Mouse (Mus musculus) ZHBTc4 (cell line): ENCODE data around the gene Lef1.

ENCODE experiments used
- DNase-seq: peaks from one replicate; pipeline ENCODE4 v3.0.0-alpha.2; 2011; ENCODE audit warnings: low read depth, low spot score

Gene Lef1

DNA sequence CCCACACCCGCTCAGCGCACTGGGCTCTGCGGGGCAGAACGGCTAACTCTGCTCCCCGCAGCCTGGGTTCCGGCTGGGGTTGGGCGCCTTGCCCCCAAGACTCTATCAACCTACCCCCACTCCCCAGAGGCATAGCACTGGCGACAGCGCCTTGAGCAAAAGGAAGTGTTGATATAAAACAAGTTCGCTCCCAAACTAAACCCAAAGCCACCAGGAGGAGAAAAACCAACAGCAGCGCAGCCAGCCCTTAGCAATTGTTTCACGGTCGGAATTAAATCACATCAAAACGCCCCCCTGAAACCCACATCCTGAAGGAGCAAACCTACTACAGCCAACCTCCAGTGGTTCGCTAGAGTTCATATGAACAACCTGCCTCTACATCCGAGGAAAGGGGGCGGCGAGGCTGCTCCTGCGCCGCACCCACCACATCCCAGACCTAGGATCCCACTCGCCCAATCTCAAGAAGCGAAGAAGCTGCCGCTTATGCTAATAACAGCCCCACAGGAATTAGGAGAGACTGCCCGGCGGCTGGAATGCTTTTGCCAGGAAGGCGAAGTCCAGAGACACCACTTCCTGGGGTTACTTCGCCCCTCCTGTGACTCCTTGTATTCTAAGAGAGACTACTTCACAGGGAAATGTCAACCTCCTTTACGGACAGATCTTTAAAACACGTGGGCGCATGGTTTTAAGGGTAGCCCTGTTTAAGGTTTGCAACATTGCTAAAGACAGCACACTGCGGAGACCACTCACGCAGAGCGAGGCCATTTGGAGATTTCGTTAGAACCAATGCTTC lies 2.8 kb upstream of the Lef1 start:
- DNase-seq, result peak; percentile 61

DNA sequence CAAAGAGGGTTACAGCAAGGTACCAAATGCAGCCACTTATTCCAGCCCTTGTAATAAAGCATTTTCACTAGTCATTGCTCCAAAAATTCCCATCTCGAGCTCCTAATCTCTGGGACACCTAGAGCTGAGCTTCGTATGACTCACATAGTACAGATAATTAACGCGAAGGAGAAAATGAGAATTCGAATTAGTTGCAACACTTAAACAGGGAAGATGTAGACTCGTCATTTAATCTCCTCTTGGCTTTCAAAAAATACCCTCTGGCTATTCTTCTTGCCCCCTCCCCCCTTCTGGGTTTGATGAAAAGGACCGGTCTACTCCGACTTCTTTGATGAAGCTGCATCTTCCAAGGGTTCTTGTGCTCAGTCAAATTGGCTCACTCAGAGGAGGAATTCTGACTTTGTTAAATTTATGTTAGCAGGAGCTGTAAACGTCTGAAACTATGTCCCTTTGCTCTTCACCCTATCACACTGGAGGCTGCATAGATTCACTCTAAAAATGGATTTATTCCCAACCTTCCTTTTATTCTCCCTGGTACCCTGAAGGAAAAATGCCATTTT lies 2.1 kb upstream of the Lef1 start:
- DNase-seq, result no peak

DNA sequence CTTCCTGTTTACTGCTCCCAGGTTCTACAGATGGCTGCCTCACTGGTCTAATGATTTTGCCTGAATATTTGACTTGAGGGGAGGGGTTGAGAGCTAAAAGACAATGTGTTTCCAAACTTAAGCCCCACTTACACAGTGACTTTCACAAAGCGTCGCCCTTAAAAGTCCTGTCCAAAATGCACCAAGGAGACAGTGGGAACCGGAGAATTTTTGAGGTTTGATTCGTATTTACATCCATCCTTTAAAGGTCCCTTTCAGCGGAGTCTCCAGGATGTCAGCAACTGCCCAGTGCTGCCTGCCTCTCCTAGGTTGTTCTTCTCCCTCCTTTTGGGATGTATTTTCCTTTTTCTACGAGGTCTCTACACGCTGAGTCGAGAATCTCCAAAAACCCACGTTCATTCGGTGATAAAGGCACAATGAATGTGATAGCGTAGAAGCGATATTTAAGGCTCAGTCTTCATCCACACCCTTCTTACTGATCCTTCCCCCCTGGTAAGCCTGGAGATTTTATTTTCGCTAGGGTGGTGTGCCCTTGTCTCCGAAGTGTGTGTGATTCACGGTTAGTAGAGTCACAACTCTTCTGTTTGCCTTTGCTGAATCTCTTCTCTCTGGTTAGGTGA lies 1.1 kb upstream of the Lef1 start:
- DNase-seq, result no peak

DNA sequence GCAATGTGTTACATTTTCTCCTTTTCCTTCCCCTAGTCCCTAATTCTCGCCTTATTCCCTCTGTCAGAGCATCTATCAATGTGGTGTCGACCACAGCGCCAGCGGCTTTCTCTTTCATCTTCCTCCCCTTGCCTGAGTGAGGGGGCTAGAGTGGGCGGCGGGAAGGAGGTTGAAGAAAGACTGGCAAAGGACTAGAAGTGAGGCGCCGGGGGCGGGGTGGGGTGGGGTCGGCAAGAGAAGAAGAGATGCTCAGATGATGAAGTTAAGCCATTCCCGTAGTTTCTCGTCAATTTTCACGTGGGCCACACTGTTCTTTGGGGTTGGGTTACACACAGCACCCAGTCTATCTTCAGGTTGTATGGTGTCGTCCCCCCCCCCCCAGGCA lies 593 bp upstream of the Lef1 start:
- no peak for DNase-seq

DNA sequence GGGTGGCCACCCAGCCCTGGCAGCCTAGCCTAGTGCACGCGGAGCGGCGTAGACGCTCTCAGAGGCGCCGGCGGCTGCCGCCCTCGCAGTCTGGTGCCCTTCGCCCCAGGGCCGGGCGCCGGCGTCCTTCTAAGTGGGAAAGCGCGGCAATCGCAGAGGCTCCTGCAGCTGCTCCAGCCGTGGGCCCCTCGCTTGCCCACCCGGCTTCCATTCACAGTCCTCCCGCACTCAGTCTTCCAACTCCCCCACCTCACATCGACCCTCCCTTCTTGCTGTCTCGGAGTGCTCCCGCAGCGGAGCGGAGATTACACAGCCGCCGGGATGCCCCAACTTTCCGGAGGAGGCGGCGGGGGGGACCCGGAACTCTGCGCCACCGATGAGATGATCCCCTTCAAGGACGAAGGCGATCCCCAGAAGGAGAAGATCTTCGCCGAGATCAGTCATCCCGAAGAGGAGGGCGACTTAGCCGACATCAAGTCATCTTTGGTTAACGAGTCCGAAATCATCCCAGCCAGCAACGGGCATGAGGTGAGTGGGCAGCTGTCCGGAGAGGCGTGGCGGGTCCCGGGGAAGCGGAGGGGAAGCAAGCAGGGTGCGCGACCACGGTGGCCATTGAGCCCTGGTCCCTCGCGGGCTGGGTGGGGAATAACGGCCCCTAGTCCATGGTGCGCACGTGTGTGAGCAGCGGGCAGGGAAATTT lies 1.0 kb downstream of the Lef1 start:
- peak; percentile 62 for DNase-seq

DNA sequence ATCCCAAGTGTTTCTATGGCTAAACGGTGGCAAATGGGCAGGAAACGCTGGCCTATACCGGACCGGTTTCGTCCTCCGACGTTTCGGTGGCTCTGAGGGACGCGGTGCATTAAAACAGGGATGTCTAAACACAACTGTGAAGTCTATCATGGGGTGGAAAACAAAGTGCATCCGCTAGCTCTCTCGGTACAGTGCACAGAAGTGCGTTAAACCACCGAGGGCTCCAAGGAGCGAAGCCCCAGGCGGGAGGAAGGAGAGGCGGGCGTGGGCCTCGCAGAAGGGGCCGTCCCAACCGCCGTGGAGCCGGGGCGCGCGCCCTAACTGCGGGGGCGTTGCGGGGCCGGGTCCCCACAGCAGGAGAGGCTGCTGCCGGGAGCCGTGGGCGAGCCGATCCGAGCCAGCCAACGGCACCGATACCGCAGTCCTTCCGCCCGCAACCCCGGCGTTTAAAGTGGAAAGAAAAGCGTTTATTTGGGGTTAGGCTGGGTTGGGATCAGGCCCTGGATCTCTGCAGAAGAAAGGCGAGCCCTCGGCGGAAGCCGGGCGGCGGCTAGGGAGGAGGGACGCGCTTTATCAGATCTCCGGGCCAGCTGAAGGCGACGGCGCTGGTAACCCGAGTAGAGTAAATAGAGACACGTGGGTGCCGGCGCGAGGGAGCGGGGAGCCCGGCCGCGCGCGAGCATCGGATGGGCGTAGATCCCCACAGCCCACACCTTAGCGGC lies 1.7 kb downstream of the Lef1 start:
- DNase-seq, result peak; percentile 84

DNA sequence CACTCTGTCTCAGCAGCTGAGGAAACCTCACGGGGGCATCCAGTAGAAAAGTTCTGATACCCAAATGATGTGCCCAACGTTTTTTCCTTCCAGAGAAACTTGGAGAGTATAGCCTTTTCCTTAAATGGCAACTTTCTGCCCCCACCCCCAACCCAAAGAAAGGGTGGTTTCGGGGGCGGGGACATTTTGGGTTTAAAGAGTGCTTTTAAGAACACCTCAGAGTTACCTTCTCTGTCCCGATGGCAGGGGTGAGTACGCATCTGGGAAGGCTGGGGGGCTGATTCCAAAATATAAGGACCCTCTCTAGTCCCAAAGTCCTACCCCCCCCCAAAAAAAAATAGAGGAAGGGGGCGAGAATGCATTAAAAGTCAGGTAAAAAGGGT lies 2.3 kb downstream of the Lef1 start:
- no peak for DNase-seq

DNA sequence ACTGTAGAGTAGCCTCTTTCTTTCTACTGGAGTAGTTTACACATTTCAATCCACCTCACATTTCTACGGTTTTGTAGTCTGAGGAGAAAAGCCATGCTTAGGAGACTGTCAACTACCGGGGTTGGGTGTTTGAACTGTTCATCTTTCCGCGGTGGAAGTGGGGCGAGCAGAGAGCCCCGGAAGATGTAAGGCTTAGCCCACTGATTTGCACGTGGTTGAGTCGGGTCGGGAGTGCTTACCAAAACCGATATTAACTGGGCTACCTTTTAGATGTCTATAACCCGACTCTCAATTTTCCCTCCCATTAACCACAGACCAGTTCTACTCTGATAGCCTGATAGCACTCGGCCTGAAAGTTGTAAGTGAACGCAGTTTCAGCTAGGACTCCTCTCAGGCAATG lies 2.8 kb downstream of the Lef1 start:
- DNase-seq, result no peak

DNA sequence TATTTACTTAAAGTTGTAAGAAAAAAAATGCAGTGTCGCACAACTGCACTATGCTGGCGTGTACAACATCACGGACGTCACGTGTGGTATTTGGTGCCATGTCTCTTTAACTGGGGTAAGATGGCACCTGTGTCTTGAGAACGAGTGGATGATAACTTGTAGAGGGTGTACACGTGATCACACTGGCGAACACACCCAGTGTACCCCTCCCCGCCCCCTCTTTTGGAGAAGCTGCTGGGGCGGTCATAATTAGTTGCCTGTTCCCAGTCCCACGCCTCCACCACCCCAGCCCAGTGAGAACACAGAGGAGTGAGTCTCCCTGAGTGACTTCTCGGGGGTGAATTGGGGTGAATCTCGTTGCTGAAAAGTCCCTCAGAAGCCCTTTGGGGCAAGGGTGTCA lies 5.8 kb downstream of the Lef1 start:
- DNase-seq, result no peak

DNA sequence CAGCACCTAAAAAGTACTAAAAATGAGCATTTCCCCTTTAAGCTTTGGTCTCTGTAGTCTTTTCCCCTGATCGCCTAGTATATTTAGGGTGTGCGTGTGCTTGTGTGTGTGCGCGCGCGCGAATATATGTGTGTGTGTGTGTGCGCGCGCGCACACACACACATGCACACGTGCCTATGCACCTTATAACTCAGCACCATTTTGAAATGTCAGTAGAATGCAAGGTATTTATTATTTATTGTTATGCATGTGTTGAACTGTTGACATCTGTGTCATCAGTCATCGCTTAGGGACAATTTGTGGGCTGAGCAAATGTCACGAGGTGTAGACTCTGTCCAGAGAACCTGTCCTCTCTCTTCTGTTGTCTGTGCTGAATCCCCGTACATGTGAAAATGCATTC lies 7.1 kb downstream of the Lef1 start:
- no peak for DNase-seq

DNA sequence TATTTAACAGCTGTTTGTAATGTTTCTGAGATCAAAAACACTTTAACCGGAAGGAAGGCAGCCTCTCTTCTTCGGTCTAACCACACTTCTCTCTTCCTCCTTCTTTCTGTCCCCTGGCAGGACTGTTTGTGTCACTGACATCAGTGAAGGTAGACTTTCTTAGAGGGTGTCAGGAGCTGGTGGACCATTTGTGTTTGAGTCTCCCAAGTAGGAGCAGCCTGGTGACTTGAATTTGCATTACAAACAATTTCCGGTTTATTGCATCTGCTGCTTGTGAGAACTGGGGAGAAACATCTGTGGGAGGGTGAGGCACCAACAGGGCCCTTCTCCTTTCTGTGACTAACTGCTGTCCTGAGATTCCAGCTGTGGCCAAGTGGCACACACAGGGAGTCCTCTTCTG lies 7.6 kb downstream of the Lef1 start:
- peak; percentile 43 for DNase-seq

DNA sequence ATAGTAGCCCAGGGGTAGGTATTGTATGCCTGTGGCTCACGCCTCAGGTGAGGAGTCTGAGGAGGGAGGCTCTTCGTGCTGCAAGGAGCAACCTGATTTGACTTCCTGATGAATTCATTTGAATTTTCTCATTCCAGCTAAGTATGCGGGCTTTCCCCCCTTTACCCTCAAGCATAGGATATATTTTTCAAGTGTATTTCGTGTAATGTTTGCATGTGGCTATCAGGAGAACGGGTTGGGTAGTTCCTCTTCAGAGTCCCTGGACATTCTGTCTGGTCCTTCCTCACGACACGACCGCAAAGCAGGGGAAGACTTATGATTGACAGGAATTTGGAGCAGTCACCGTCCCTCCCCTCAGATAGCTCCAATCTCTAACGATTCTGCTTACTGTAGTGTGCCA lies 9.2 kb downstream of the Lef1 start:
- no peak for DNase-seq

DNA sequence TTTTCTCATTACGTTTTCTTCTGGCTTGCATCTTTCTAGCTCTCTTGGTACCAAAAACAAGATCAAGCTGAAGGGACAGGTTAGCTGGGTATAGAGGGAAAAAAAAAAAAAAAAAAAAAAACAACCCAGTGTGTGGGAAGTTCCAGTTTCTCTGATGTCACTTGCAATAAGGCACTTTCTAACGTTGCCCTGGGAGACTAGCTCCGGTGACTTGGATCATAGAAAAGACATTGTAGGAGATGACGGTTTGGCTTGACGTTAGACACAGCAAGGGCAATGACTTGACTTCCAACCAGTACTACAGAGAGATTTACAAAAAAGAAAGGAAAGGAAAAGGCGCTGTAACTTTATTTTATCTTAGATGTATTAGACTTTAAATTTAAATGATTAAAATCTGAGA lies 13.2 kb downstream of the Lef1 start:
- DNase-seq, result no peak

DNA sequence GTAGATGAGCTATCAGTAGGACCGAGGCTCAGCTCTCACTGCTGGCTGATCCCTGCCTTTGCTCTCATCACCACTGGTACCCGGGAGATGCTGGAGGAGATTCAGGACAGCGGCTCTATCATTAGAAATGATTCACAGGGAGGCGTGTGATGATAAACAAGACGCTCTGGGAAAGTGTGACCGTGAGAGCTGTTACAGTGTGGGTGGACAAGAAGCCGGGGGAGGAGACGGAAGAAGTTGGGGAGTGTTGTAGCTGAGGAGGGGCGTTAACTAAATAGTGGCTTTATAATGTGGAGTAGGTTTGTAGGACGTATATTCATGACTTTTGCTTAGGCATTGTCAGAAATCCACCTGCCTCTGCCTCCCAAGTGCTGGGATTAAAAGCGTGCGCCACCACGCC lies 15.6 kb downstream of the Lef1 start:
- no peak for DNase-seq

DNA sequence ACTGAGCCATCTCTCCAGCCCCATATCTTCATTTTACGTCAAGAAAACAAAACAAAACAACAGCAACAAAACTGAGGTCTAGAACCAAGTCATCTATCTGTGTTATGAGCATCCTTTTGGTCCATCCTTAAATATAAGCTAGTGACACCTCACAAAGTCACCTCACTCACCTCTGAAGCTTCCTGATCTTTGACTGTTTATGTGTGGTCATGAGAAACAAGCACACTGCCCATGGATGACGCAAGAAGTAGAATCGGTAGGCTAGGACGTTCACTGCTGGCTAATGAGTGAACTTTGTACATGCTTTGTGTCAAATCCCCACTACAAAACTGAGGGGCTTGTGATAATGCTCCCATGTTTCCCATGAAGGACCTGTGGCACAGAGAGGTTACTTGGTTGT lies 16.2 kb downstream of the Lef1 start:
- no peak for DNase-seq

DNA sequence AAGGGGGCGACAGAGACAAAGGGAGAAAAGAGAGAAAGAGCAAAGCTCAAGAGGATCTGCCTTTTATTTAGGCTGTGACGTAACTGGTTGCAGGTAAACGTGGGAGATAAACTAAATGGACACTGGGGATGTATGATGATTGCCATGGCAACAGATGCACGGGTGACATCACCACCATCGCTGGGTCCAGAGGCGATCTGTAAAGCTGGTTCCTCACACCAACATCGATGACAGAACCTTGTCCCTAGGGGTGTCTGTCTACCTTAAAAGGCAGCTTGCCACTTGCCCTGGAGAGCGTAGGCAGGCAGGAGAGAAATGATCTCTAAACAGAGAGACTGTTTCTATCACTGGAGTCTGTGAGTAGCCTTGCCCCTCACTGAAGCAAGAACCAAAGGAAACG lies 23.7 kb downstream of the Lef1 start:
- DNase-seq, result no peak

DNA sequence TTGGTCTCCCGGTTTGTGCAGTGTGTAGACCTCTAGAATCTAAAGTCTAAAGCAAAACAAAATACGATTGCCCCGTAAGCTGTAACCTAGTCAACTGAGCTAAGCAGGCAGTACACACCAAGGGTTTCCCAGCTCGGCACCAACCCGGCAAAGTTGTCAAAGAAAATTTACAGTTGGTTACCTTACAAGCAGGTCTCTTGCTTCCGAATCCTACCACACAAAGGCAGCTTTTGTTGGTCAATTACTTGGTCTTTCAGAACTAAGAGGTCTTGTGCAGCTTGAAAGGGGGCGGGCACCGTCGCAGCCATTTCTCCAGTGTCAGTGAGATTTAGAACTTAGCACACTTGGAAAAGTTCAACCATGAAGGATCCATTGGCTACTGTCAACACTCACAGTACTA lies 25.2 kb downstream of the Lef1 start:
- DNase-seq, result no peak

DNA sequence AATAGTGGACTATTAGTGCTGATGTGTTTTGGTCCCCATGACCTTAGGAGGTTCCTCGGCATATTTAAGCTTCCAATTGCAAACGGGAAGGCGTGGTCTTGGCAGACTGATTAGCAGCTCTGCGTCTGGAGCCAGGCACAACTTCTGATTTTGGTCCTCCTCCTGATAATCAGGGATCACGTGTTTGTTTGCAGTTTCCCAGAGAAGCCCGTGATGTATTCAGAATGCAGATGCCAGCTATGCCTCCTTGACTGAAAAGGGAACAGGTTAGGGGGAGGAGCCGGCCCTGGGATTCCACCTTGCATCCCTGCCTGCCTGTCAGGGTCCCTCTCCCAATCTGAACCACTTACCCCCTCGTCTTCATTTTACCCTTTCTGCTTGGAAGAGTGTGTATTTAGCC lies 26.2 kb downstream of the Lef1 start:
- no peak for DNase-seq

DNA sequence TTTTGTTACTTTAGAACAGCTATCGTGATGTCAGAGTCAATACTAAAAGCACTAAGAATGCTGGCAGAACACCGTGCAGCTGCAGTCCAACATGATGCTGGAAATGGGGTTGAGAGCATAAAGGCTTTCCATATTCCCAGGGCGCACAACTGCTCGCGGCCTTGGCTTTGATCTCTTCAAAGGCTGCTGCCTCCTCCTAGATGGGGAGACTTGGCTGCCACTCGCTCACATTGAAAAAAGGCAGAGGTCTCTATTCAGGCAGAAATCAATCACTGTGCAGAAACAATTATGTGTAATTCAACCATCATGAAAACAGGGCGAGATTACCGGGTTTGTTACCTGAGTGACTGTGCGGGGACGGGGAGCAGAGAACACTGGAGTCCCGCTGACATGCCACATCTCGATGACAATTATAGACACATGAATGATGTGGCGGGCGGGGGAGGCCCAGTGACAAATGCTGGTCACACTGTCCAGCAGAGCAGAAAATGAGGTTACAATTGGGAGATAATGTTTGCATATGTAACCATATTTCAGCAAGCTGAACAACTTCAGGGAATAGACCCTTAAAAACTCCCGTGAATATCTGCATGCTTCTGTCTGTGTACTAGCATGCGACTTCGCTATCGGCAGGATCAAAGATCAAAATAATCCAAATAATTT lies 27.0 kb downstream of the Lef1 start:
- DNase-seq, result no peak

DNA sequence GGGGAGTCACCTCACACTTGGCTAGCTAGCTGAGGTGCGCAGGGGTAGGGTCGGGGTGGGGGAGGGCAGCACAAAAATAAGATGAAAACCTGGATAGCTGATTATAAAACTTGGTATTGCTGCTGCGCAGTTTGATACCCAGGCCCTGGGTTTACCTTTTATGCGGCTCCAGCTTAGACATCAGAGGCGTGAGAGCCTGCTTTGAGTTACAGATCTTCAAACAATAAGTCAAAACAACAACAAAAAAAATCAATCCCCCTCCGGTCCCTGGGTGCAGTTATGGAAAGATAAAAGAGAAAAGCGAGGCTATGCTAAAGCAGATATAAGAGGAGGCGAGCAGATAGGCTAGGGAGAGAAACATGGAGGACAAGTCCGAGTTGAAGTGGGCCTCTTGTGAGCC lies 28.0 kb downstream of the Lef1 start:
- no peak for DNase-seq

DNA sequence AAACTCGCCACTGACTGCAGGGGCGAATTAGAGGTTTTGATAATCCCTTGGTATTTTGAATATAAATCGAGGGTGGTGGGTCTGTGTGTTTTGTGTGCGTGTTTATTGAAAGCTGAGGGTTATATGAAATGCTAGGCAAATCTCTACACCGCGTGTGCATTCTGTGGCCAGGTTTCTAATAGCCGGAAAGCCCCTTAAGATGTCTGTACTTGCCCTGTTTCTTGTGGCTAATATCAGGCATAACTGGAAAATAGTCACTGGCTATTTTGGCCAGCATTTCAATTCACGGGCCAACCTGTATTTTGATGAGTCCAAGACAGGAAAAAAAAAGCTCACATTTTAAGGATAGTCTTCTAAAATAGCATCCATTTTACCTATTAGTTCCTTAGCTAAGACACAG lies 28.5 kb downstream of the Lef1 start:
- no peak for DNase-seq
